Mouse (Mus musculus): ENCODE data around the gene Cpne6. TPM values are rescaled to one million over a fixed set of nuclear protein-coding genes. Genes with fewer than 3 reads are reported as not detected.

Gene Cpne6
- total and polyA plus RNA-seq, 3 experiments = not detected

- peak; percentile 78 for TF ChIP-seq MXI1 (IDR thresholded peaks at IDR 0.05; ENCODE audit: low read depth, low read length)
Observed at GRCm38 (mm10) chr14:55540067-55540786, 30.0 kb downstream of the Cpne6 start, which contains the start of gene Pck2 (continued).

- DNase-seq (ENCODE audit: low read depth, low spot score) = peak; percentile 93
- H3K4me1 ChIP-seq (ENCODE audit: control insufficient read depth in 1 of 2, insufficient read depth in 2 of 2, low read length in 2 of 2) = peaks cover 8 to 17% of the 10 kb centered on the region in 2 experiments
- no peaks in the 10 kb centered on the region for H3K27me3 ChIP-seq (ENCODE audit: control insufficient read depth in 1 of 2, insufficient read depth in 2 of 2, low read length in 2 of 2)
- peaks cover 12 to 17% of the 10 kb centered on the region in 2 experiments for H3K36me3 ChIP-seq (ENCODE audit: control insufficient read depth in 1 of 2, insufficient read depth in 2 of 2, low read length in 2 of 2)
- H3K79me2 ChIP-seq (ENCODE audit: control insufficient read depth, insufficient read depth, low read length, poor library complexity) = peaks cover 15% of the 10 kb centered on the region
- no peaks in the 10 kb centered on the region for H3K9me3 ChIP-seq (replicated peaks; ENCODE audit: insufficient read depth, low read length)
- peak overlapping the region; percentile 93 for H3K9ac ChIP-seq (ENCODE audit: control insufficient read depth, low read depth, low read length, poor library complexity, severe bottlenecking)
- H3K27ac ChIP-seq (ENCODE audit: control insufficient read depth, low read depth, low read length) = peak overlapping the region; percentile 87
- H3K4me3 ChIP-seq (ENCODE audit: control insufficient read depth in 1 of 2, insufficient read depth in 1 of 2, low read depth in 2 of 2, low read length in 2 of 2) = peak overlapping the region; percentile 88 to 94
- TF ChIP-seq TAL1 (IDR thresholded peaks at IDR 0.05; ENCODE audit: low read length) (peak; percentile 66), EP300 (IDR thresholded peaks at IDR 0.05; ENCODE audit: low read depth in 1 of 2, low read length in 2 of 2) (no peak; a peak in 1 of 4 replicates), ETS1 (IDR thresholded peaks at IDR 0.05; ENCODE audit: low read depth, low read length) (peak; percentile 48), BHLHE40 (IDR thresholded peaks at IDR 0.05; ENCODE audit: borderline replicate concordance, low read depth, low read length) (no peak), MEF2A (IDR thresholded peaks at IDR 0.05; ENCODE audit: extremely low read depth, insufficient replicate concordance, low read depth, low read length, poor library complexity, severe bottlenecking) (no peak), USF2 (IDR thresholded peaks at IDR 0.05; ENCODE audit: borderline replicate concordance in 1 of 2, insufficient read depth in 1 of 2, low read depth in 1 of 2, low read length in 2 of 2) (no peak), MAZ (IDR thresholded peaks at IDR 0.05; ENCODE audit: low read depth, low read length) (peak; percentile 84), SMC3 (IDR thresholded peaks at IDR 0.05; ENCODE audit: low read depth, low read length) (no peak), MYC (IDR thresholded peaks at IDR 0.05; ENCODE audit: low read depth, low read length) (no peak), CHD1 (IDR thresholded peaks at IDR 0.05; ENCODE audit: low read depth, low read length) (peak; percentile 50; the same call in 1 of the 2 replicates), ZKSCAN1 (IDR thresholded peaks at IDR 0.05; ENCODE audit: low read depth, low read length) (no peak), TCF12 (IDR thresholded peaks at IDR 0.05; ENCODE audit: low read depth, low read length) (no peak; the same call in 1 of the 2 replicates), MAFK (IDR thresholded peaks at IDR 0.05; ENCODE audit: borderline replicate concordance, low read depth, low read length) (no peak), SIN3A (IDR thresholded peaks at IDR 0.05; ENCODE audit: low read length) (peak; percentile 77), MAX (IDR thresholded peaks at IDR 0.05; ENCODE audit: low read length) (peak; percentile 54; the same call in 1 of the 2 replicates), NELFE (IDR thresholded peaks at IDR 0.05; ENCODE audit: low read depth, low read length) (no peak), E2F4 (IDR thresholded peaks at IDR 0.05; ENCODE audit: borderline replicate concordance, low read depth, low read length) (no peak), POLR2AphosphoS2 (IDR thresholded peaks at IDR 0.05; ENCODE audit: low read length) (no peak), POLR2AphosphoS5 (IDR thresholded peaks at IDR 0.05; ENCODE audit: borderline replicate concordance, low read depth, low read length) (no peak), MYB (IDR thresholded peaks at IDR 0.05; ENCODE audit: low read depth, low read length) (no peak), POLR2A (IDR thresholded peaks at IDR 0.05; ENCODE audit: control insufficient read depth in 1 of 2, insufficient read depth in 1 of 2, low read depth in 1 of 2, low read length in 2 of 2, poor library complexity in 1 of 2) (no peak), GATA1 (IDR thresholded peaks at IDR 0.05; ENCODE audit: low read depth, low read length) (peak; percentile 57), RCOR1 (IDR thresholded peaks at IDR 0.05; ENCODE audit: low read depth, low read length) (no peak), GABPA (IDR thresholded peaks at IDR 0.05; ENCODE audit: low read depth, low read length) (no peak), RAD21 (IDR thresholded peaks at IDR 0.05; ENCODE audit: low read depth, low read length) (no peak), UBTF (IDR thresholded peaks at IDR 0.05; ENCODE audit: borderline replicate concordance, insufficient read depth, low read depth, low read length) (no peak), KAT2A (conservative IDR thresholded peaks at IDR 0.05; ENCODE audit: low read depth, low read length) (no peak), USF1 (IDR thresholded peaks at IDR 0.05; ENCODE audit: low read depth, low read length) (no peak), ZC3H11A (IDR thresholded peaks at IDR 0.05; ENCODE audit: low read depth, low read length) (no peak), CTCF (IDR thresholded peaks at IDR 0.05 in 2 of 3, conservative IDR thresholded peaks at IDR 0.05 in 1 of 3; ENCODE audit: control insufficient read depth in 1 of 3, insufficient read depth in 1 of 3, low read depth in 2 of 3, low read length in 3 of 3, poor library complexity in 1 of 3, severe bottlenecking in 1 of 3) (no peak), MXI1 (IDR thresholded peaks at IDR 0.05; ENCODE audit: low read depth, low read length) (peak; percentile 46), JUND (IDR thresholded peaks at IDR 0.05; ENCODE audit: low read depth, low read length) (no peak), ZNF384 (IDR thresholded peaks at IDR 0.05; ENCODE audit: low read depth, low read length) (no peak)
Observed at GRCm38 (mm10) chr14:55540787-55541321, 30.6 kb downstream of the Cpne6 start.
